Mouse (Mus musculus) embryonic stem cell, embryonic (primary cell): ENCODE data around the gene A130010J15Rik.

Source experiments
- CTCF ChIA-PET, 4 experiments: fragments of 300-600 bp in 2 of 4; fragments of 350-600 bp in 2 of 4; sonication (Branson Sonifier 250); formaldehyde crosslinking; loops; one replicate each; lab custom pipeline; 2022; ENCODE audit warnings: inconsistent platforms in 2 of 4; lab: Charles Lee
- POLR2A ChIA-PET, 4 experiments: fragments of 300-600 bp in 2 of 4; fragments of 350-600 bp in 2 of 4; sonication (Branson Sonifier 250); formaldehyde crosslinking; loops; one replicate each; lab custom pipeline; 2022; ENCODE audit warnings: antibody characterized with exemption in 4 of 4, inconsistent platforms in 1 of 4; lab: Charles Lee

A130010J15Rik gene

DNA sequence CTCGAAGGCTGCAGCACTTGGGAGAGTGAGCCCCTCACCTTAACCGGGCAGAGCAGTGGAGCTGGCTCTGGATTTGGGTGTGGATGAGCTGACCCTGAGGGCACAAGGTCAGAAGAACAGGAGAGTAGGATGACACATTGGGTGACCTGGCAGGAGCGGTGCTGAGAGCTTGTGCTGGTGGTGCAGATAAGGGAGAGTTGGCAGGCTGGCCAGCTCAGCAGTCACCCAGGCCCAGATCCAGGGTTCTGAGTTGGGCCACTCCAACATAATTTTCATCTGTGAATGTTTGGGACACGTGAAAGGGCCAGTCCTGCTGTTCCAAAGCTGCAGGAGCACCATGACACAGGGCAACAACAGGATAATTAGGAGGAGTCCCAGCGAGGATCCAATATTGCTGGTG, 43.5 kb downstream of the A130010J15Rik start:
- POLR2A ChIA-PET, result interaction anchor here in 1 of 4 experiments (0.6 kb wide), 1 partner anchor 65 kb away, joined by 3 read pairs; no protein-coding TSS in a partner anchor
- CTCF ChIA-PET, result interaction anchor here in 1 of 4 experiments (0.6 to 1.0 kb wide), 2 partner anchors 41 to 165 kb away, joined by 3 read pairs; no protein-coding TSS in a partner anchor

DNA sequence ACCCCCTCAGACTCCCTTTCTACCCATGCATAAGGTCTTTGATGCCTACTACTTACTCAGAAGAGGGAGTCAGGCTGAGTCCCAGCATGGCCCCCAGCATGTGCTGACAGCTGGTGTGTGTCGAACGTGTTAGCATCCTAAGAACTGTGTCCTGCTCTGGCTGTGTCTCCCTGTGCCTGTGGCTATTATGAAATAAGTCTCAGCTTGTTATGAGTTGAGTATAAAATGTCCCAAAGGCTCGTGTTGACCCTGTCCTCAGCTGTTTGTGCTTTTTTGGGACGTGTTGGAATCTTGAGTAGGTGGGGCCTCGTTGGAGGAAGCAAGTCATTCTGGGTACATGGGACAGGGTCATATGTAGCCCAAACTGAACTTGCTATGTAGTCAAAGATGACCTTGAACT, 46.2 kb downstream of the A130010J15Rik start:
- ChIA-PET POLR2A (interaction anchor here in 1 of 4 experiments (0.5 kb wide), 1 partner anchor 109 kb away, joined by 3 read pairs; no protein-coding TSS in a partner anchor), CTCF (interaction anchor here in 1 of 4 experiments (0.6 kb wide), 1 partner anchor 121 kb away, joined by 3 read pairs; no protein-coding TSS in a partner anchor)

DNA sequence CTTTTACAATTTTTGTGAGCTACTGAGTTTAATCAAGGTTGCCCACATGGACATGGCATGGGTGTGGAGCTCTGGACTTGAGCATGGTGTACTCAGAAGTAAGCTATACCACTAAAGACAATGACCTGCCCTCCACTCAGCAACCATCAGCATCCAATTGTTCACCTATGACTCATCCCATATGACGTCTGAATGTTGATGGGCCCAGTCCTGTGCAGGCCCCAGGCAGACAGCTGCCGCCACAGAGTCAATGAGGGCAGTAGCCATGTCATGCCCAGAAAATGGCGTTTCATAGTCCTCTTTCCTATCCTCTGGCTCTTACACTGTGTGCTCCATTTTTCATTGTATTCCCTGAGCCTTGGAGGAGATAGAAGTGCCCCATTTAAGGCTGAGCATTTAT, 48.2 kb downstream of the A130010J15Rik start:
- ChIA-PET POLR2A (no interaction called here), CTCF (no interaction called here)

GRCm38 (mm10) chr1:193220408-193220807, 52.6 kb downstream of the A130010J15Rik start:
- CTCF ChIA-PET, result interaction anchor here in 1 of 4 experiments (0.7 kb wide), 1 partner anchor 156 kb away, joined by 3 read pairs; no protein-coding TSS in a partner anchor

DNA sequence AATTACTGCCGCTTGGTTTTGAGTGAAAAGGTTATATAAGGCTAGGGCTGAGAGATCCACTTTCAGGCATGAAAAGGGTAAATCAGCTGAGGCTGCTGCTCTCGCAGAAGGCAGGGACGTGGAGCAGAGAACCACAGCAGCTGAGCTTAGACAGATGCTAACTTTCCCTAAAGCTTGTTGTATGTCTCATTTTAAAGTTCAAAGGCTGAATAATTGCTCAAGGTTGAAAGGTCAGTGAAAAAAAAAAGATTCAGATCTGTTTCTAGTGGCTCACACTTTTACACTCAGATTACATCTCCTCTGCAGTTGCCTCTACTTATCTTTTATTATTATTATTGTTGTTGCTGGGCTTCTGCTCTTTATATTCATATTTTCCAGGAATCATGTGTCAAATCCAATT, 57.7 kb downstream of the A130010J15Rik start:
- ChIA-PET POLR2A (interaction anchor here in 3 of 4 experiments (0.6 kb wide), 3 partner anchors 30 to 1987 kb away, joined by 3 read pairs; no protein-coding TSS in a partner anchor), CTCF (no interaction called here)

More at GRCm38 (mm10) chr1:193220408-193220807, 52.6 kb downstream of the A130010J15Rik start:
- POLR2A ChIA-PET, result interaction anchor here in 1 of 4 experiments (0.6 kb wide), 1 partner anchor 46 kb away, joined by 3 read pairs; no protein-coding TSS in a partner anchor

GRCm38 (mm10) chr1:193226114-193226513, 58.3 kb downstream of the A130010J15Rik start:
- CTCF ChIA-PET, result no interaction called here
- POLR2A ChIA-PET, result interaction anchor here in 1 of 4 experiments (0.6 kb wide), 1 partner anchor 19 kb away, joined by 4 read pairs; no protein-coding TSS in a partner anchor

DNA sequence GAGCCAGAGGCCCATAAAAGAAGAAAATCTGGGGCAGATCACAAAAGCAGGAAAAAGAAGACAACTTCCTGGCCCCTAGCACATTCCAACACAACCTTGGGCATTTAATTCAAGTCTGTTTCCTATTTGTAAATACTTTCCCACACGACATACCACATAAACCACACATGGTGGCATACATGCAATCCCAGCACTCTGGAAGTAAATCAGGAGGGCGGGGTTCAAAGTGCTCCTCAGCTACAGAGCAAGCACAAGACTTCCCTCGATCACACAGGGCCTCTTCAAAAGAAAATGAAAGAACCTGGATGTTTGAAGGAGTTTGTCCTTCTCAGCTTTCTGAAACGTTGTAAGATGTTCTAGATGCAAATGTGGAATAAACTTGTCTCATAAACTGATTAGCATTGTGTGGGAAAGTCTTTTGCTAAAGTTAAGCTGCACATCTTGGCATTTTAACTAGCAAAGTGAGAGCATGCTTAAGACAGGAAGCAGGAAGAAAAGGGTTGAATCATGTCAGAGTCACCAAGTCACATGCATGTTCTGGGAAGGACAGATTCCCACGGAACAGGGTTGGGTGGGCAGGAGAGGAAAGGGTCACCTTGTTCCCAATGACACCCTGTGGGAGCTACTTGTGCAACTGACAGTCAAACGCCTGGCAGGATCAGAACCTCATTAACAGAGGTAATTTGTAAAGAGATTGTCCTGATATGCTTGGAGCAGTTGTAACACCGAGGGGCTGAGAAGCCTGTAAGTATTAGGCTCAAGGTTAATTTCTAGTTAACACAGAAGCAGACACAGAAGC, 59.1 kb downstream of the A130010J15Rik start:
- POLR2A ChIA-PET, result interaction anchor here in 1 of 4 experiments (1.2 kb wide), 1 partner anchor 11 kb away, joined by 3 read pairs; no protein-coding TSS in a partner anchor
- CTCF ChIA-PET, result interaction anchor here in 1 of 4 experiments (0.9 kb wide), 1 partner anchor 150 kb away, joined by 3 read pairs; no protein-coding TSS in a partner anchor
